In the genomic region with DNA sequence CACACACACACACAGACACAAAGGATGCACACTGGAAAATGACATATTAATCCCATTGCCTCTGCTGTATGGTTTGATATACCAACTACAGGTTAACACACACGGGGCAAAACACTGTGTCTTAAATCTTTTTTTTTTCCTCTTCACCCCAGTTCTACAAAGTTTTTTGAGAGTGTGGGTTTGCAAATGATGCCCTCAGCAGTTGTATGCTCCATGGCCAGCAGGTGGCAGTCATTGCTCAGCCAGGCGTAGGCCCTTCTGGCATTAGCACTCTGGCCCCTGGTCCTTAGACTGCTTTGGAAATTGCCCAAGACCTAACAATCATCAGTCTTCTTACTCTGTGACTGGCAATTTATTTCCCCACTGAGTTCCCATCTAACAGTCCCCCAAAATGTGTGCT, we compare ENCODE assay signal across 11 mouse cellular contexts. TPM values are rescaled to one million over a fixed set of nuclear protein-coding genes. Genes with fewer than 3 reads are reported as not detected.
DNase-seq lines count a peak whose midpoint lies in the region; ATAC-seq and TF ChIP-seq lines count a peak whose summit lies in the region.
"Not testable (repeated sequence)": the region's sequence is repeated elsewhere in the genome, so short reads cannot be mapped to it uniquely, and the experiment has no call there.
"Had no signal": no experiment of that assay in that cellular context is flagged by ENCODE, and none has a peak within 500 bp of the region (broad histone marks: within the 10 kb centered on the region; RNA-seq: fewer than 3 reads in every experiment).

No protein-coding gene starts in this region.

- DNase-seq in adrenal gland, adult 2 months = peak; percentile 56
- DNase-seq in cerebellum, postnatal 4 days (ENCODE audit: low spot score in 2 of 2) = peak; percentile 21 to 60
- DNase-seq in kidney, adult 11 months = peak; percentile 31
- peak; percentile 12 to 71 for DNase-seq in layer of hippocampus, postnatal 10 days (ENCODE audit: low spot score in 2 of 2)
- not testable (repeated sequence) for DNase-seq in lung, postnatal 0 days (ENCODE audit: low spot score)
- DNase-seq in ovary, postnatal 36 days (ENCODE audit: low spot score) = peak; percentile 76
- peak; percentile 15 to 48 for DNase-seq in thymus, postnatal 36 days

- peak; percentile 92 for ATAC-seq in granulocyte monocyte progenitor cell, adult 5-6 weeks (replicated peaks; ENCODE audit: poor library complexity, severe bottlenecking)
- ATAC-seq in lung, postnatal 0 days = not testable (repeated sequence)

- not testable (repeated sequence) for H3K27me3 ChIP-seq in lung, postnatal 0 days (replicated peaks; ENCODE audit: insufficient read depth, low read length)

- not testable (repeated sequence) for H3K9ac ChIP-seq in lung, postnatal 0 days (replicated peaks; ENCODE audit: low read depth)

- not testable (repeated sequence) for H3K4me3 ChIP-seq in lung, postnatal 0 days (ENCODE audit: low read depth, low read length)

- not testable (repeated sequence) for H3K27ac ChIP-seq in lung, postnatal 0 days (ENCODE audit: low read length)

- 46% methylated on average over 1 of the region's 2 CpGs for WGBS in lung, postnatal 0 days

- peak; percentile 43 for TF ChIP-seq CTCF in lung, postnatal 0 days (IDR thresholded peaks at IDR 0.05)

- H3K4me2 ChIP-seq in lung, postnatal 0 days (replicated peaks; ENCODE audit: low read depth, low read length) = not testable (repeated sequence)

- H3K36me3 ChIP-seq in lung, postnatal 0 days (ENCODE audit: insufficient read depth, low read length) = not testable (repeated sequence)

- not testable (repeated sequence) for H3K4me1 ChIP-seq in lung, postnatal 0 days (ENCODE audit: insufficient read depth, low read depth, low read length)

- TF ChIP-seq EP300 in lung, postnatal 0 days (IDR thresholded peaks at IDR 0.05) = not testable (repeated sequence)

- H3K9me3 ChIP-seq in lung, postnatal 0 days (ENCODE audit: low read length) = not testable (repeated sequence)

RNA-seq across cellular contexts. Expression of a gene that starts 17.4 kb away (rescaled TPM):
- total RNA-seq in adrenal gland, adult 2 months (2021) = not detected
- not detected in 2 replicates for polyA plus RNA-seq in adrenal gland, adult 2 months (2012; rRNA removed)
- not detected in 2 replicates for total RNA-seq in granulocyte monocyte progenitor cell, adult 5-6 weeks (2014; fragmentation: Nextera tagmentation)
- total RNA-seq in granulocyte monocyte progenitor cell, adult 5-6 weeks (2017) = not detected in 2 replicates
- total RNA-seq in layer of hippocampus, postnatal 10 days (2021) = not detected
- polyA plus RNA-seq in lung, postnatal 0 days (2015; fragmentation: Nextera tagmentation; extraction: Ambion mirVana) = 0.39 TPM in 1 of 2 replicates, not detected in the other
- polyA plus RNA-seq: forebrain, embryonic 15.5 days; heart, embryonic 14.5 days; liver, embryonic 16.5 days had no signal

RNA-seq across cellular contexts. Expression of a gene that starts 49.5 kb away (rescaled TPM):
- total RNA-seq in adrenal gland, adult 2 months (2021) = not detected
- polyA plus RNA-seq in adrenal gland, adult 2 months (2012; rRNA removed) = 0.31 TPM in 1 of 2 replicates, not detected in the other
- total RNA-seq in granulocyte monocyte progenitor cell, adult 5-6 weeks (2014; fragmentation: Nextera tagmentation) = 0.83 TPM in 1 of 2 replicates, not detected in the other
- 0.34 and 1.7 TPM in 2 replicates for total RNA-seq in granulocyte monocyte progenitor cell, adult 5-6 weeks (2017)
- not detected for total RNA-seq in layer of hippocampus, postnatal 10 days (2021)
- not detected in 2 replicates for polyA plus RNA-seq in lung, postnatal 0 days (2015; fragmentation: Nextera tagmentation; extraction: Ambion mirVana)
- polyA plus RNA-seq: heart, embryonic 14.5 days had no signal
